Mouse (Mus musculus) skeletal muscle tissue, adult 2 months (tissue): Measurements from ENCODE around the gene Gm49450.
"Not testable (repeated sequence)": the region's sequence is repeated elsewhere in the genome, so short reads cannot be mapped to it uniquely, and the experiment has no call there.

Source experiments
- DNase-seq: peaks from one replicate; pipeline ENCODE4 v3.0.0-alpha.2; 2012; ENCODE audit warnings: low read depth, low spot score

Gm49450 gene

DNA sequence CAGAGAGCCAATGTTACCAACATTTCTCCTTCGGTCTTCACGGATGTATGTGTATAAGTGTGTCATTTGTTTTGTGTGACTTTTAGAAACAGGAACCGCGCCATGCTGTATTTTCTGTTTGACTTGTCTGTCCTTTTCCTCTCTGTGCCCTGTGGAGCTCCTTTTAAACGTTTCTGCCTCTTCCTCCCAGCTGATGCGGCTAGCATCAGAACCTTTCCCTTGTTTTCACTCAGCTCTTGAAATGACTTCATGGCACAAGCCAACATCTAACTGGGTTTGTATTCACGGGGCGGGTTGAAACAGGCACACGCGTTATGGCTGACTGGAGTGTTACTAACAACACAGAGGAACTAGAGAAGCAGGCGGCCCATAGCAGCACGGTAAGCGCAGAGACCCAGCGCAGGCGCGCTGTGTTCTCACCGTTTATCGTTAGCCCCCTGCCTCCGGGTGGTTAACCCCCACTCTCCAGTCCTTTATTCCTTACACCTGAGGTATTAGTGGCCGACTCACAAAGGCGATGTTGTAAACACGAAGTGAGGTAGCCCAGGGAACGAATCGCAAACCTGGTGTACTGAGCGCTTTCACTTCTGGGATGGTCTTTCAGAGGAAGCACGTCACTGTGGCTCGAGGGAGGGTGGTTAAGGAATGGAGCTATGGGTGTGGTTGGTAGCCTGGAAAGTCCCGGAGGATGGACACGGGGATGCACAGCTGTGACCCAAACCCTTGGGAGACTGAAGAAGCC lies 32.1 kb upstream of the Gm49450 start:
- DNase-seq: peak; percentile 88

DNA sequence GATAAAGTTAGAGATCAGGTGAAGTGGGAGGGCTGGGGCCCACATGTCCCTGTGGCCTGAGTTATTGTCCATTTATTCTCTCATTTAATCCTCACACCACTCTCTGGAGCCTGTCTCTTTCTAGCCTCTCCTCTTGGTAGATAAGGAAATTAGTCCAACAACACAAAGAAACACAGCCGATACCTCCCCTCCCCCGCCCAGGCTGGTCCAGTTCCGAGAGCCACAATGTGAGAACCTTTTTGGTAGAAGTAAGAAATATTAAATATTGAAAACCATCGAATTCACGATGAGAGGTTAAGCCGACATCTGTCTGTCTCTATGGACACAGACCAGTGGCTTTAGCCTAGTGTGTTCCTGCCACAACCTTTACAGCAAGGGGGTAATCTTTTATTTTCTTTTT lies 31.3 kb upstream of the Gm49450 start:
- DNase-seq: no peak

DNA sequence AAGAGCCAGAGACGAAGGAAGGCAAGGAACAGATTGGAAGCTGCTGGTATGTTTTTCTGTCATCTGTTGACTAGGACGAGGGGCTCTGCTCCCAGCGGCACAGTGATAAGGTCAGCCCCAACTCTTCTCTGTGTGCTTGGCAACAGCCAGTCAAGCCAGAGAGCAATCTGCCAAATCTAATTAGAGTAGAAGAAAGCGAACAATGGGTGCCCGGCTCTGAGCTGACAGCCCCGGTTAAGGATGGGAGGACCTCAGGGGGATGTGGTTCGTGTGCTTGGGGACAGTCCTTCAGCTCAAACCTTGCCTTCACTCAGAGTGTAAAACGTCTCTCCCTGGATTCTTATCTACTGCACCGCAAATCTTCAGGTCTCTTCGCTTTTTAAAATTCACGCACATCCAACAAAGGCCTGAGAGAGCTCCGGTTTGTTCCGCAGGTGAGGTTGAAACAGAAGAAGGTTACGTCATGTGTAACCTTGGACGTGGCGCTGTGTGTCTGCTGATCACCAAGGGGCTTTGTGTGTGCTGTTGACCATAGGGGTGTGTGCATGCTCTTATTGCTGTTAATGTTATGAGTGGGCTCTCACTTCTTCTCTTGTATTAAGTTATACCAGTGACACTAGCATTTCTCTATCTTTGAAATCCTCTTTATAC lies 30.2 kb upstream of the Gm49450 start:
- no peak for DNase-seq

GRCm38 (mm10) chr15:98982100-98982499 lies 28.7 kb upstream of the Gm49450 start:
- DNase-seq: no peak

- DNase-seq: no peak
Measured at GRCm38 (mm10) chr15:98980012-98980614, 26.8 kb upstream of the Gm49450 start.

DNA sequence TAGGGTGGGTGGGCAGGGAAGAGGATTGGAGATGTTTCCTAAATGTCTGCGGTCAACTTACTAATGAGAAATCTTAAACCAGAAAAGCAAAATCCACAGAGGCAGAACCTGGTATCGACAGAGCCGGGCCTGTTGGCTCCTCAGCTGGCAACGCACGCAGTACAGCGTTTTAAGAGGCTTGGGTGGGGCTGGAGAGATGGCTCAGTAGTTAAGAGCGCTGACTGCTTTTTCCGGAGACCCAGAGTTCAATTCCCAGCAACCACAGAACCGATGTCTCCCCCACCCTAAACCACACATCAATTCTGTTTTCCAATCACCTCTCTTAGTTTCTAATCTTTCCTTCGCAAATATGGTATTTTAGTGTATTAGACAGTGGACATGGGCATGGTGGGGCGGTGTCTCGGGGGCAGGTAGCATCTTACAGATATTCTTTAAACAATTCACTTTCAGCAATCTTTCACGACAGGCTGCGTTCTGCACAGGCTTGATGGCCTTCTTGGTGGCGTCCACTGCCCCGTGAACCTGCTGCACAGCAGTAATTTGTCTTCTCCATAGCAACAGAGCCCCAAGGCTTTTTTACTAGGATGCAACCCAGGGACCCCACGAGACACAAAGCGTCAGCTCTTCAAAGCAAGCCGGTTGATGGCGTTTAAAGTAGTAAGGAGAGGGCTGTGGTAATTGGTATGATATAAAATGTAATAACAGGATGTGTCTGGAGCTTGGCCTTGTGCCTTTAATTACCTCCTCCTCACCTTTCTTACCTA lies 25.2 kb upstream of the Gm49450 start:
- DNase-seq: no peak

DNA sequence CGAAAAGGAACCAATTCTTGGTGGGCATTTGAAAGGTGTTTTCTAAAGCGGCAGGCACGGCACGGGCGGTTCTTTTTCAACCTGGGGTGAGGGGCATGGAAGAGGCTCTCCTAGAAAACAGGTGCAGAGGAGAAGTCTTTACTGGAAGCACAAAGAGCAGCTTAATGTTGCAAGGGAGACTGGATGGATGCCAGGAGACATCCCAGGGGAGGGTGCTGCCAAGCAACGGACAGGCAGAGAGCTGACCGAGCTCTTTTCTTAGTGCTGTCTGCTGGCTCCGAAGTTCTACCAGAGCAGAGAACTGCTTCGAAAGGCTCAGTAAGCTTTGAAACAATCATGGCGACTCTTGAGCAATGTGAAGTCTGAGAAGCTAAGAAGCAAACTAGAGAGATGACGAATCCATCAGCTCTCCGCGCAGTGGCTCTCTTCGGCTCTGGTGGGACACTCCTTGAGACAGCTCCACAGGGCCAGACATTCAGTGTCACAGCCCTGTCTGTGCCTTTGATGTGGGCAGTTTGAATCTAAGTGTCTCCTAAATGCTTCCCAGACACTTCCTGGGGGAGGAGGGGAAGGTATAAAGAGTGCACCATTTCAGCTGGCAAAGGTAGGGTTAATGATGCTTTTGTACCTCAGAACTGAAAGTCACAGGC lies 24.5 kb upstream of the Gm49450 start:
- peak; percentile 93 for DNase-seq

DNA sequence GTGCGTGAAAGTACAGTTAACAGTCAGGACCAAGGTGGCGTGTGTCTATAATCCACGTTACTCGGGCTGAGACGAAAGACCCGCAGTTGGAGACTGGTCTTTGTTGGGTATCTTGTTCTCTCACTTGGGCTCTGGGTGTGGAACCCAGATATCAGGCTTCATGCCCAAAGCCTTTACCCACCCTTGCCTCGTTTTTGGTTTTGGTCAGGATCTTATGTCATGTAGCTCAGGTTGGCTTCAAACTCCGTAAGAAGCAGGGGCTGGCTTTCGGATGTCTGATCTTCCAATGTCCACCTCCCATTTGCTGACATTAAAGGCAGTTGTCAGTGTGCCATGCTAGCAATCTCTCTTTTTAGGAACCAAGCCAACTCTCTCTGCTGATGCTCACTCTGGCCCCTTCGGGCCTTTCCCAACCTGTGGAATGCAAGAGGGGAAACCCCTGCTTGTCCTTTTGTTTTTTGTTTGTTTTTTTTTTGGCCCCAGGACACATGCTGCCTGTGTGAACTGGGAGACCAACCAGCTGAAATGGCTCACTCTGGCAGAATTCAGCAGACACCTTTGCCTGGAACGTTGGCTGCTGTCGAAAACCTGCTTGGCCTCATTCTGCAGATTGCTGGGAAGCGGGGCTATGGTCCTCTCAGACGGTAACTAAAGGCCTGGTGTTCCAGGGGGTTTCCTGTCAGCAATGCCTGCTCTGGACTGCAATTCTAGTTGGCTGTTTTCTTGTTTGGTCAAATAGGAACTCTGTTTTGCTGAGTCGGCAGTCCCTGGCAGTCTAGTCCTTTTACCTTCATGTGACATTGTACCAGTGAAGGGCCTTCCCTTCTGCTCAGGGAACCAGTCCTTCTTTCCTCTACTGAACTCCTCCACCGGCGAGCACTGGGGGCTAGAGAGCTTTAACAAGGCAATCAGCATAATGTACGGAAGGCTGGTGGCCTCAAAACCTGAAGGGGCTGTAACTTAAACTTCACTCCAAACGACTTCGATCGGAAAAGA lies 23.7 kb upstream of the Gm49450 start:
- no peak for DNase-seq

DNA sequence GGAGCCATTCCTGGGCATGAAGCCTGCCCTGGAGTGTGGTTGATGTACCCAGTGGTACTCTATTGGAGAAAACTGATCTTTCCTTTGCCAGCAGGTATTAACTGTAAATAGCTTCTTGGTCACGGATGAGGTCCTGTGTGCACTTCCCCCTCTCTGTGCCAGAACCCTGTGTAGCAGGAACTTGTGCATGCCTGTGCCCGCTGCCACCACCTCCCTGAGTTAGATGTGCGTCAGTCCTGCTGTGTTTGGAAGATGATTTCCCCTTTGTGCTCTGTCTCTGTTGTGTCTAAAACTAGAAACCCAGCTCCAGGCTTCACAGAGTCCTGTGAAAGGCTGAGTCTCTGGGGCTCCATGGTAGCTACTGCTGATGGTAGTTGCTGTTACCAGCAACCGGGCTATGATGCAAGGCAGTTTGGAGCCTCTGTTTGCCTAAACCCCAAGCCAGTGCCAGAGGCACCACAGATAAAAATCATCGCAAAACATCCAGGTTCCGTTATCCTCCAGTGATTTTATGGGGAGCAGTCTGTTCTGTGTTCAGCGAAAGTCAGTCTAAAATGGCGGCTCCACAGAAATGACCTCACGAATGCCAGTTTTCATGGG lies 19.8 kb upstream of the Gm49450 start:
- no peak for DNase-seq

- DNase-seq: not testable (repeated sequence)
Measured at GRCm38 (mm10) chr15:98971576-98972320, 18.4 kb upstream of the Gm49450 start.

- DNase-seq: no peak
Measured at GRCm38 (mm10) chr15:98971111-98971510, 17.8 kb upstream of the Gm49450 start.

DNA sequence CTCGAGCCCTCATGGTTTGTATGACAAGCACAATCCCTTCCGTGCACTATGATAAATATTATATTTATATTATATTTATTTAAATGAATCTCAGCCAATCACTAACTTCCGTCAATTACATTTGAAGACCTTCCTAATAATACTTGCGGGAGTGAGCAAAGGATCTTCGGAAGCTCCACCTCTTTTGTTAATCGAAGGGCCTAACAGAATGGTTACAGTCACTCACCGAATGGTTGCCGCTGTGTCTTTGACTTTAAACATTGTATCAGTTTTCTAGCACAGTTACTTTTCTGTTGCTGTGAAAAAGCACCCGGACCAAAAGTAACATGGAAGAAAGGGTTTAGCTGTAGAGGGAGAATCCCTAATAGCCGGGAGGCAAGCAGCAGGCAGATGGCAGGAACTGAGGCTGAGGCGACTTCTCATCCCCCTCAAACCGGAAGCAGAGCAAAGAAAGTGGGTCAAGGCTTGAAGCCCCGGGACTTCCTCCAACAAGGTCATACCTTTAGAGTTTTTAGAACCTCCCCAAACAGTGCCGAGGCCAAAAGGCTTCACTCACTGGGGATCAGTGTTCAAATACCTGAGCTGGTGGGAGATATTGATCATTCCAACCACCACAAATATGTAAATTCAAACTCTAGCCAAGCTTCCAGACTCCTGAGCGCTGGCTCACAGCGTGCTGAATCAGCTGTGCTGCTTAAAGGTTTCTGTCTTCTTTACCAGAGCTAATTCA lies 16.2 kb upstream of the Gm49450 start:
- DNase-seq: no peak

- no peak for DNase-seq
Measured at GRCm38 (mm10) chr15:98968701-98969371, 15.5 kb upstream of the Gm49450 start.

GRCm38 (mm10) chr15:98959531-98959930 lies 6.2 kb upstream of the Gm49450 start:
- no peak for DNase-seq

GRCm38 (mm10) chr15:98958901-98959420 lies 5.6 kb upstream of the Gm49450 start:
- no peak for DNase-seq

DNA sequence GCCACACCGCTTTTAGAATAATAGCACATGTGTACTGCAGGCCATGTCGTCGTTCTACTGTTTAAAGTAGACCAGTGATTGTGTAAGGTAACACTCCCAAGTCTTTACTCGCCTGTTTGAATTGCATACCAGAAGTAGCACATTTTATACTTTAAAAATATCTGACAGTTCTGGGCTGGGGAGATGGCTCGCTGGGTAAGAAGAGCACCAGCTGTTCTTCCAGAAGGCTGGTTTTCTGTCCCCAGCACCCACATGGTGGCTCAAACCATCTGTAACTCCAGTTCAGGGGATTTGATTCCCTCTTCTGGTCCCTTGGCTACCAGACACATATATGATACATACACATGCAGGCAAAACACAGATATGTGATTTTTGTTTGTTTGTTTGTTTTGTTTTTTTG lies 4.1 kb upstream of the Gm49450 start:
- no peak for DNase-seq

GRCm38 (mm10) chr15:98956000-98956399 lies 2.6 kb upstream of the Gm49450 start:
- DNase-seq: no peak

DNA sequence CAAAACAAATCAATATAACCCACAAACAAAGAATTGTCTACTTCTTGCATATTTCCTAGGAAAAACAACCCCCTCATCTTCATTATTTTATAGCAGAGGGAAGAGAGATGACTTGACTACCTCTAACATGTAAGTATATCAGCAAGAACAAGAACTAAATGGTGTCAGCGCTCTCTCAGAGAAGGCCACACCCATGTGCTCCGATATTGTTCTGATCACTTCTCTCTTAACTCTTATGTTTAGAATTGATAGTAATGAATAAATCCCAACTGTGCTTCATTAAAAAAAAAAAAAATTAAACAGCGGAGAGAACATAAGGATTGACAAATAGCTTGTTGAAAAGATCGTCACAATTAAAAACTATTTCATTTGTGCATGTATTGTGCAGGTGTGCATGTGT lies 2.0 kb upstream of the Gm49450 start:
- no peak for DNase-seq
